Mouse (Mus musculus) G1E (cell line): Measurements from ENCODE around the gene Ebf1.

Experiments used
- CTCF ChIP-seq: IDR thresholded peaks from 2 replicates; pipeline ENCODE4 v1.5.1; 2012; ENCODE audit warnings: low read depth, low read length, inconsistent platforms, mixed read lengths
- GATA1 ChIP-seq: IDR thresholded peaks from 2 replicates; pipeline ENCODE4 v1.6.1; 2012; ENCODE audit warnings: borderline replicate concordance, low read length, inconsistent platforms, mixed read lengths
- POLR2AphosphoS5 ChIP-seq: IDR thresholded peaks from 2 replicates; pipeline ENCODE4 v1.6.1; 2012; ENCODE audit warnings: low read depth, low read length, inconsistent platforms; ENCODE audit not compliant: insufficient replicate concordance

DNA sequence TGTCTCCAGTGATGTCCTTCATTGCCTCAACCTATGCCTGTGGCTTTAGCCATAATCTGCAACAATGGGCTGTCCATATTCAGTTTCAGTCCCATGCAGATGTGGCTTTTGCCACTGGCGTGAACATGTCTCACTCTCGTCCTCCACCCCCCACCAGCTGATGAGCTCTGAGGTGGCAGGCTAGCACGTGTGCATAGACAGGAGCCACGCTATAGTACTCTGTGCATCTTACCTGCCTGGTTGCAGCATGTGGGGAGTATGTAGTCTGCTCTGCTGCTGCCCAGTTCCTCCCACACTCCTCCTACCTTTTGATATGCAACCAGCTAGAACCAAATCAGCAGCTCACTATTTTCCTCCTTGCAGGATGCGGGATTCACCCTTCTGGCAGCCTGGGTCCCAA, 408.9 kb downstream of the Ebf1 start:
- TF ChIP-seq CTCF (no peak), GATA1 (no peak), POLR2AphosphoS5 (no peak)
